Mouse (Mus musculus) liver, postnatal 0 days (tissue): Measurements from ENCODE around the gene Mrps12. TPM values are rescaled to one million over a fixed set of nuclear protein-coding genes. Genes with fewer than 3 reads are reported as not detected.

Experiments
- ATAC-seq: fragments of 200-750 bp; cut with Nextera tagmentation; 2 replicates; pipeline ENCODE4 v1.8.0; 2017; ENCODE audit warnings: mild to moderate bottlenecking, moderate library complexity
- DNase-seq: peaks from one replicate; pipeline ENCODE4 v3.0.0-alpha.2; 2016
- H3K27ac ChIP-seq: fragments of 300-500 bp; sonication (generic); 2 replicates; pipeline ENCODE4 v1.5.1; 2014; ENCODE audit warnings: antibody characterized with exemption, moderate library complexity, mild to moderate bottlenecking, low read depth
- H3K27me3 ChIP-seq: fragments of 300-500 bp; sonication (generic); 2 replicates; pipeline ENCODE4 v1.6.1; 2014; ENCODE audit warnings: low read length, control low read depth, mixed read lengths; ENCODE audit not compliant: insufficient read depth
- H3K36me3 ChIP-seq: fragments of 300-500 bp; sonication (generic); replicated peaks from 2 replicates; pipeline ENCODE4 v1.6.1; 2014; ENCODE audit warnings: mild to moderate bottlenecking, control low read depth, low read length, moderate library complexity, mixed read lengths; ENCODE audit not compliant: insufficient read depth
- H3K4me1 ChIP-seq: fragments of 300-500 bp; sonication (generic); 2 replicates; pipeline ENCODE4 v1.6.1; 2014; ENCODE audit warnings: antibody characterized with exemption, mild to moderate bottlenecking, control low read depth; ENCODE audit not compliant: insufficient read depth
- H3K4me2 ChIP-seq: fragments of 300-500 bp; sonication (generic); 2 replicates; pipeline ENCODE4 v1.6.1; 2014; ENCODE audit warnings: low read depth, mild to moderate bottlenecking, low read length, moderate library complexity, mixed read lengths
- H3K4me3 ChIP-seq: fragments of 300-500 bp; sonication (generic); 2 replicates; pipeline ENCODE4 v1.5.1; 2014; ENCODE audit warnings: low read depth, low read length
- H3K9ac ChIP-seq: fragments of 300-500 bp; sonication (generic); replicated peaks from 2 replicates; pipeline ENCODE4 v1.6.1; 2014; ENCODE audit warnings: mild to moderate bottlenecking, moderate library complexity
- H3K9me3 ChIP-seq: fragments of 300-500 bp; sonication (generic); 2 replicates; pipeline ENCODE4 v1.6.1; 2016; ENCODE audit warnings: mild to moderate bottlenecking, control low read depth, low read length, mixed read lengths
- CTCF ChIP-seq: sonication (generic); IDR thresholded peaks from 2 replicates; pipeline ENCODE4 v1.5.1; 2016; ENCODE audit warnings: antibody characterized with exemption, low read depth
- EP300 ChIP-seq: IDR thresholded peaks from 2 replicates; pipeline ENCODE4 v1.6.1; 2016; ENCODE audit warnings: antibody characterized with exemption, low read depth, mild to moderate bottlenecking
- WGBS: fragments of 180-500 bp; shearing (Covaris S2); extraction: QIAGEN DNeasy Blood & Tissue Kit; methylation state at CpG from one replicate; pipeline ENCODE4 v1.1.7; 2014; ENCODE audit not compliant: insufficient replicate concordance; 5-methylcytosine and 5-hydroxymethylcytosine counted together
- polyA plus RNA-seq: library from polyadenylated mRNA; unstranded; fragments of >200 nt; fragmentation: Nextera tagmentation; extraction: Ambion mirVana; gene quantifications from 2 replicates; pipeline ENCODE4 v1.2.1, GENCODE M21; 2015

Mrps12 gene
- polyA plus RNA-seq, 1 experiment from 2014 or later, result 77.2 TPM

DNA sequence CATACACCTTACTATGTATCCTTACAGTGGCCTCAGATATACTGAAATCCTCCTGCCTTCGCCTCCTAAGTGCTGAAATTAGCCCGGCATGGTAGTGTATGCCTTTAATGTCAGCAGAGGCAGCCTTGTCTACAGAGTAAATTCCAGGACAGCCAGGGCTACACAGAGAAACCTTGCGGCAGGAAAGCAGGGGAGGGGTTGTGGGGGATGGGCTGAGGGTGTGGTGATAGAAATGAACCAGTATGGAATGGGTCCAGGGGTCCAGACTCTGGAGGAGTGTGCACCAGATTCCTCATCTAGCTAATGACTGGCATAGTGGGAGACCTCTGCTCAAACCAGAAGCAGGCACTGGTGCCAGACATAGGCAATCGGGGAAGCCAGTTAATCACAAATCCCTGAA is 22.5 kb downstream of the Mrps12 start:
- Histone ChIP-seq H3K27ac (no peak overlapping the region), H3K9me3 (no peaks in the 10 kb centered on the region), H3K4me3 (no peak overlapping the region), H3K4me2 (no peak overlapping the region), H3K9ac (no peak overlapping the region), H3K27me3 (no peaks in the 10 kb centered on the region), H3K4me1 (peaks cover 4% of the 10 kb centered on the region; the same call in 1 of the 2 replicates), H3K36me3 (no peaks in the 10 kb centered on the region)
- 62% methylated on average over 4 of the region's 4 CpGs for WGBS
- no peak for TF ChIP-seq CTCF
- TF ChIP-seq EP300, result no peak
- DNase-seq, result no peak
- no peak for ATAC-seq

DNA sequence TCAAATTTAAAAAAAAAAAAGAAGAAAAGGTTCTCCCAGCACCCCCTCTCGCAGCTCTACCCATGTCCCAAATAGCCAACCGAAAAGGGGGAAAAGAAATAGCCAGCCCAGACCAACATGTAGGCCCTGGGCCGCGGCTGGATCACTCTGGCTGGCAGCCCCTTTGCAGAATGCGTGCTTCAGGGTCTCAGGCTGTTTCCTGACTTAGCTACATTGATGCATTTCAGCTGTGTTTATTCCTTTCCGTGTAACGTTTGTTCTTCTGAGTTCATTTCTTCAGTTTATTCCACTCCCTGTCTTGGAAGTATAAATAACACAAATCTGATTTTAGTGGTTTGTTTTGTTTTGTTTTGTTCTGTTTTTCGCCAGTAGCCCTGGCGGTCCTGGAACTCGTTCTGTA is 23.9 kb downstream of the Mrps12 start:
- no peaks in the 10 kb centered on the region for H3K9me3 ChIP-seq
- no peak for TF ChIP-seq EP300
- TF ChIP-seq CTCF, result no peak
- no peak for DNase-seq
- H3K4me3 ChIP-seq, result no peak overlapping the region
- H3K4me2 ChIP-seq, result no peak overlapping the region
- peaks cover 4% of the 10 kb centered on the region; the same call in 1 of the 2 replicates for H3K4me1 ChIP-seq
- no peaks in the 10 kb centered on the region for H3K27me3 ChIP-seq
- no peak for ATAC-seq
- H3K9ac ChIP-seq, result no peak overlapping the region
- no peaks in the 10 kb centered on the region for H3K36me3 ChIP-seq
- no peak overlapping the region for H3K27ac ChIP-seq
- WGBS, result 81% methylated on average over 10 of the region's 10 CpGs

DNA sequence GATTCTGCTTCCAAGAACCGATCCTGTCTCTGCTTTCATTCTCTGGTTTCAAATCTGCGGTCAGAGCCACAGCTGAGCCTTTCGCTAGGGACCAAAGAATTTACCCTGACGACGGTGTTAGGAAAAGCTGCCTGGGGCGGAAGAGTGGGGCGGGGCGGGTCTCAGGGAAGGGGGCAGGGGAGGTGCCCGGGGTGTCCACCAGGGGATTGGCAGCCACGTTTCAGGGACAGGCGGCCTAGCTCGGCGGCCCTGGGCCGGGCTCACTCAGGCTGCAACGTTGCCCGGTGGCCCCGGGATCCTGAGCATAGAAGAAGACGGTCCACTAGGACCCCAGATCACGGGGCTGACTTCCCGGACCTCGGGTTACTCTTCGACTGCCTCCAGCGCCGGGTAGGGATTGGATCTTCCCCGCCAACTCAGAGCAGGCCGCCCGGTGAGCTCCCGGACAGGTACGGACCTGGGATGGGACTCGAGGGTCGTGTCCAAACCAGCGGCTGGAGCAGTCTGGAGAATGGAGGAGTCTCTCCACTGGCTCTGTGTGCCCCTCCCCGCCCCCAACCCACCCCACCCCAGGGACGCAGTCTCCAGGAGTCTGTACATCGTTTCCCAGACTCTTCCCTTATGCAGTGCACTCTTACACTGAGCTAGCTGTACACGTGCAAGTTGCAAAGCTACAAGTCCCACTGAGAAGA is 24.9 kb downstream of the Mrps12 start, which contains the start of gene Fbxo17:
Gene Fbxo17 (plus strand): TSS at position 215 of the 692 bp plus-strand sequence.
- Histone ChIP-seq H3K27me3 (no peaks in the 10 kb centered on the region), H3K9ac (peak within 1 kb of the TSS; percentile 70), H3K4me3 (peak within 1 kb of the TSS; percentile 47), H3K36me3 (no peaks in the 10 kb centered on the region), H3K4me1 (peaks cover 4% of the 10 kb centered on the region; the same call in 1 of the 2 replicates), H3K9me3 (no peaks in the 10 kb centered on the region), H3K4me2 (peak within 1 kb of the TSS; percentile 76), H3K27ac (no peak within 1 kb of the TSS)
- WGBS, result 7% methylated on average over 36 of the region's 36 CpGs
- DNase-seq (peak; percentile 72), ATAC-seq (peak; percentile 87)
- no peak for TF ChIP-seq EP300
- peak; percentile 22; the same call in 1 of the 2 replicates for TF ChIP-seq CTCF

DNA sequence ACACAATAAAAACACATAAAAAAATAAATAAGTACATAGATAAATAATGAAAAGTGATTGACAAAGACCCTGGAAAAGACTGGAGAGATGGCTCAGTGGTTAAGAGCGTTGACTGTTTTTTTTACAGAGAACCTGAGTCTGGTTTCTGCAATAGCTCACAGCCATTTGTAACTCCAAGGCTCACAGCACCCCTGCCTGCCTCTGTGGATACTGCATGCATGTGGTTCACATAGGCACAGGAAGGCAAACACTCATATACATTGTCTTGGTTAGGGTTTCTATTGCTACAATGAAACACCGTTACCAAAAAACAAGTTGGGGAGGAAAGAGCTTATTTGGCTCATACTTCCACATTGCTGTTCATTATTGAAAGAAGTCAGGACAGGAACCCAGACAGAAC is 26.0 kb downstream of the Mrps12 start:
- H3K4me1 ChIP-seq, result peaks cover 4% of the 10 kb centered on the region; the same call in 1 of the 2 replicates
- H3K9me3 ChIP-seq, result no peaks in the 10 kb centered on the region
- ATAC-seq (no peak), DNase-seq (no peak)
- TF ChIP-seq CTCF, result peak; percentile 25
- no peak for TF ChIP-seq EP300
- no peak overlapping the region for H3K27ac ChIP-seq
- no peaks in the 10 kb centered on the region for H3K36me3 ChIP-seq
- WGBS, result 75% methylated on average over 2 of the region's 2 CpGs
- no peak overlapping the region for H3K4me3 ChIP-seq
- H3K9ac ChIP-seq, result no peak overlapping the region
- no peaks in the 10 kb centered on the region for H3K27me3 ChIP-seq
- no peak overlapping the region for H3K4me2 ChIP-seq

DNA sequence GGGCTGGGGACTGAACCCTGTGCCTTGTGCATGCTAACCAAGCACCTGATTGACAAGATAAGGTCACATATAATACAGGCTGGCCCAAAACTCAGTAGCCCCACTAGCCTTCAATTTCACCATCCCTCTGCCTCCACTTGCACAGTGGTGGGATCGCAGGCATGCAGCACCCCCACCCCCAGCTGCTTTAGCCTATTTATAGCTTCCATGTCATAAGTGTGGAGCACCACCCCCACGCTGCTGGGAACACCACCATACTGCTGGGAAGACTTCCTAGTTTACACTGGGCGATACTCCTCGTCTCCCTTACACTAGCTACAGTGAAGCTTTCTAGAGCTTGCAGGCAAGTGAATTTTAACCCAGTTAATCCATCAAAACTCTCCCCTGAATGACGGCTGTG is 27.0 kb downstream of the Mrps12 start:
- no peaks in the 10 kb centered on the region for H3K9me3 ChIP-seq
- H3K27me3 ChIP-seq, result no peaks in the 10 kb centered on the region
- H3K4me1 ChIP-seq, result peaks cover 4% of the 10 kb centered on the region; the same call in 1 of the 2 replicates
- WGBS, result 72% methylated on average over 5 of the region's 5 CpGs
- DNase-seq, result no peak
- H3K4me2 ChIP-seq, result no peak overlapping the region
- H3K9ac ChIP-seq, result no peak overlapping the region
- no peak for ATAC-seq
- TF ChIP-seq EP300 (no peak), CTCF (no peak)
- H3K36me3 ChIP-seq, result no peaks in the 10 kb centered on the region
- H3K4me3 ChIP-seq, result no peak overlapping the region
- no peak overlapping the region for H3K27ac ChIP-seq

DNA sequence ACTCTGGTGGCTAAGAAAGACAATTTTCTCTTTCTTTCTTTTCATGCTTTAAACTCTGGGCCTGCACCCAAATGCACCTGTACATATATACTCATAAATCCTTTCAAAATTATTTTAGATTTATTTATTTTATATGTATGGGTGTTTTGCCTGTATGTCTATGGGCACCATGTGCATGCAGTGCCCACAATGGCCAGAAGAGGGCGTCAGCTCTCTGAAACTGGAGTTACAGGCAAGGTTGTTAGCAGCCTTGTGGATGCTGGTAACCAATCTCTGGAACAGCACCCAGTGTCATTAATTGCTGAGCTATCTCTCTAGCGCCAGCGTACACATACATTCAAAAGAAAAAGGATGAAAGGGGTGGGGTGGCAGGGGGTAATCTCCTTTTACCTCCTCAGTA is 30.7 kb downstream of the Mrps12 start:
- Histone ChIP-seq H3K9ac (no peak overlapping the region), H3K36me3 (no peaks in the 10 kb centered on the region), H3K27ac (no peak overlapping the region), H3K9me3 (peaks cover 2% of the 10 kb centered on the region; the same call in 1 of the 2 replicates), H3K4me3 (no peak overlapping the region), H3K27me3 (no peaks in the 10 kb centered on the region), H3K4me1 (no peaks in the 10 kb centered on the region), H3K4me2 (no peak overlapping the region)
- DNase-seq (no peak), ATAC-seq (no peak)
- TF ChIP-seq CTCF, result peak; percentile 39
- TF ChIP-seq EP300, result no peak
- 65% methylated on average over 3 of the region's 3 CpGs for WGBS
